Mouse (Mus musculus): Measurements from ENCODE around the gene Xrcc6.

Xrcc6 gene

DNA sequence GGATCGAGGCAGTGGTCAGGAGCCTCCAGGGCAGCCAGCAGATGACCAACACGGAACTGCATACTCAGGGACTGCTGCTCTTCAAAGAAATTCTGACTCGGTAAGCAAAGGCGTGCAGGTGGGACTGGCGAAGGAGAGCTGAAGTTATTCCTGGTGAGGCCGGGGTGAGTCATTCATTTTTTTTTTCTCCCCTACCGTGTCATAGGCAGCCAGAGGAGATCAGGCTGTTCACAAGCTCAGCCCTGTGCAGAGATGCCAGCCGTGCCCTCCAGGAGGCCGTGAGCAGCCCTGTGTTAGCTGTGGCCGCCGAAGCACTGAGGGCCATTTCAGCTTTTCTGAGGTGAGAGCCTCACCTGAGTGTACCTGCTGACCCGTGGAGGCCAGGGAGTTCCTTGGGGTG is 98.5 kb downstream of the Xrcc6 start:
- DNase-seq = no peak

GRCm38 (mm10) chr15:82087266-82087665 is 99.6 kb downstream of the Xrcc6 start:
- DNase-seq = no peak

Data from cerebellum, adult 18-20 months (tissue).